Mouse (Mus musculus) MEL (cell line): ENCODE measurements around the gene Trim65. TPM values are rescaled to one million over a fixed set of nuclear protein-coding genes. Genes with fewer than 3 reads are reported as not detected.

ENCODE experiments used
- DNase-seq: peaks from one replicate; pipeline ENCODE4 v3.0.0; 2011; ENCODE audit warnings: low read depth, low spot score
- H3K27ac ChIP-seq: 2 replicates; pipeline ENCODE4 v1.5.1; 2012; ENCODE audit warnings: low read depth, mild to moderate bottlenecking, control low read depth, low read length, moderate library complexity; ENCODE audit not compliant: control insufficient read depth
- H3K27me3 ChIP-seq, 2 experiments: fragments of 150-350 bp in 1 of 2; sonication (generic) in 1 of 2; 2 replicates each; pipeline ENCODE4 v1.6.1; 2012; ENCODE audit warnings: low read length in 2 of 2, mild to moderate bottlenecking in 2 of 2, improper control_type of control experiment in 1 of 2, moderate library complexity in 1 of 2; ENCODE audit not compliant: insufficient read depth in 2 of 2, control insufficient read depth in 1 of 2
- H3K36me3 ChIP-seq, 2 experiments: 2 replicates each; pipeline ENCODE4 v1.6.1; 2012 to 2014; ENCODE audit warnings: low read length in 2 of 2, improper control_type of control experiment in 1 of 2, inconsistent platforms in 1 of 2, mild to moderate bottlenecking in 1 of 2; ENCODE audit not compliant: insufficient read depth in 2 of 2, control insufficient read depth in 1 of 2
- H3K4me1 ChIP-seq, 2 experiments: fragments of 150-350 bp in 1 of 2; sonication (generic) in 1 of 2; 2 replicates each; pipeline ENCODE4 v1.6.1; 2012; ENCODE audit warnings: low read length in 2 of 2, improper control_type of control experiment in 1 of 2, mild to moderate bottlenecking in 1 of 2; ENCODE audit not compliant: insufficient read depth in 2 of 2, control insufficient read depth in 1 of 2
- H3K4me3 ChIP-seq, 2 experiments: fragments of 150-350 bp in 1 of 2; sonication (generic) in 1 of 2; 2 replicates each; pipeline ENCODE4 v1.5.1; 2012; ENCODE audit warnings: low read depth in 2 of 2, low read length in 2 of 2, mild to moderate bottlenecking in 2 of 2, moderate library complexity in 2 of 2, control low read depth in 1 of 2, improper control_type of control experiment in 1 of 2; ENCODE audit not compliant: control insufficient read depth in 1 of 2, insufficient read depth in 1 of 2
- H3K79me2 ChIP-seq: 2 replicates; pipeline ENCODE4 v1.6.1; 2012; ENCODE audit warnings: mild to moderate bottlenecking, low read length, moderate library complexity; ENCODE audit not compliant: control insufficient read depth, poor library complexity, insufficient read depth
- H3K9ac ChIP-seq: 2 replicates; pipeline ENCODE4 v1.6.1; 2012; ENCODE audit warnings: low read depth, mild to moderate bottlenecking, control low read depth, low read length, moderate library complexity; ENCODE audit not compliant: control insufficient read depth, poor library complexity, severe bottlenecking
- H3K9me3 ChIP-seq: fragments of 150-350 bp; sonication (generic); replicated peaks from 2 replicates; pipeline ENCODE4 v1.6.1; 2012; ENCODE audit warnings: mild to moderate bottlenecking, low read length, improper control_type of control experiment, moderate library complexity; ENCODE audit not compliant: insufficient read depth
- CHD1 ChIP-seq: IDR thresholded peaks from 2 replicates; pipeline ENCODE4 v1.6.1; 2012; ENCODE audit warnings: low read depth, mild to moderate bottlenecking, inconsistent platforms, low read length, improper control_type of control experiment
- CHD2 ChIP-seq: IDR thresholded peaks from 2 replicates; pipeline ENCODE4 v1.6.1; 2011; ENCODE audit warnings: low read length, improper control_type of control experiment
- E2F4 ChIP-seq: IDR thresholded peaks from 2 replicates; pipeline ENCODE4 v1.6.1; 2011; ENCODE audit warnings: low read depth, low read length, improper control_type of control experiment, borderline replicate concordance
- HCFC1 ChIP-seq: IDR thresholded peaks from 2 replicates; pipeline ENCODE4 v1.6.1; 2012; ENCODE audit warnings: low read depth, mild to moderate bottlenecking, inconsistent platforms, low read length, improper control_type of control experiment, moderate library complexity
- JUND ChIP-seq: IDR thresholded peaks from 2 replicates; pipeline ENCODE4 v1.6.1; 2011; ENCODE audit warnings: low read depth, mild to moderate bottlenecking, improper control_type of control experiment, low read length
- KAT2A ChIP-seq: conservative IDR thresholded peaks from 2 replicates; pipeline ENCODE4 v1.6.1; 2012; ENCODE audit warnings: low read depth, low read length, improper control_type of control experiment, inconsistent platforms
- MAX ChIP-seq: IDR thresholded peaks from 2 replicates; pipeline ENCODE4 v1.6.1; 2011; ENCODE audit warnings: low read length, improper control_type of control experiment
- MEF2A ChIP-seq: IDR thresholded peaks from 2 replicates; pipeline ENCODE4 v1.6.1; 2014; ENCODE audit warnings: low read depth, mild to moderate bottlenecking, inconsistent platforms, low read length, improper control_type of control experiment; ENCODE audit not compliant: poor library complexity, insufficient replicate concordance, severe bottlenecking; ENCODE audit errors: extremely low read depth
- MXI1 ChIP-seq: IDR thresholded peaks from 2 replicates; pipeline ENCODE4 v1.6.1; 2011; ENCODE audit warnings: mild to moderate bottlenecking, low read depth, low read length, improper control_type of control experiment
- MYB ChIP-seq: IDR thresholded peaks from 2 replicates; pipeline ENCODE4 v1.6.1; 2011; ENCODE audit warnings: mild to moderate bottlenecking, low read depth, low read length, improper control_type of control experiment
- MYC ChIP-seq: IDR thresholded peaks from 2 replicates; pipeline ENCODE4 v1.6.1; 2011; ENCODE audit warnings: low read depth, mild to moderate bottlenecking, low read length, improper control_type of control experiment, moderate library complexity
- POLR2A ChIP-seq, 2 experiments: IDR thresholded peaks; 2 replicates each; pipeline ENCODE4 v1.6.1; 2011 to 2012; ENCODE audit warnings: low read length in 2 of 2, mild to moderate bottlenecking in 2 of 2, control low read depth in 1 of 2, improper control_type of control experiment in 1 of 2, low read depth in 1 of 2, moderate library complexity in 1 of 2; ENCODE audit not compliant: control insufficient read depth in 1 of 2, insufficient read depth in 1 of 2, poor library complexity in 1 of 2
- POLR2AphosphoS2 ChIP-seq: IDR thresholded peaks from 2 replicates; pipeline ENCODE4 v1.6.1; 2011; ENCODE audit warnings: low read length, improper control_type of control experiment
- RAD21 ChIP-seq: IDR thresholded peaks from 2 replicates; pipeline ENCODE4 v1.6.1; 2011; ENCODE audit warnings: mild to moderate bottlenecking, low read depth, low read length, improper control_type of control experiment
- RCOR1 ChIP-seq: IDR thresholded peaks from 2 replicates; pipeline ENCODE4 v1.6.1; 2012; ENCODE audit warnings: low read depth, mild to moderate bottlenecking, inconsistent platforms, low read length, improper control_type of control experiment
- TAL1 ChIP-seq: IDR thresholded peaks from 2 replicates; pipeline ENCODE4 v1.6.1; 2012; ENCODE audit warnings: mild to moderate bottlenecking, inconsistent platforms, low read length, moderate library complexity, mixed read lengths
- UBTF ChIP-seq: IDR thresholded peaks from 2 replicates; pipeline ENCODE4 v1.6.1; 2012; ENCODE audit warnings: low read depth, mild to moderate bottlenecking, inconsistent platforms, low read length, improper control_type of control experiment, moderate library complexity, borderline replicate concordance; ENCODE audit not compliant: insufficient read depth
- USF2 ChIP-seq, 2 experiments: IDR thresholded peaks; 2 replicates each; pipeline ENCODE4 v1.6.1; 2011 to 2012; ENCODE audit warnings: improper control_type of control experiment in 2 of 2, low read length in 2 of 2, borderline replicate concordance in 1 of 2, inconsistent platforms in 1 of 2, low read depth in 1 of 2, mild to moderate bottlenecking in 1 of 2; ENCODE audit not compliant: insufficient read depth in 1 of 2
- ZNF384 ChIP-seq: IDR thresholded peaks from 2 replicates; pipeline ENCODE4 v1.6.1; 2012; ENCODE audit warnings: low read depth, mild to moderate bottlenecking, inconsistent platforms, low read length, improper control_type of control experiment
- polyA plus RNA-seq, 2 experiments: library from polyadenylated mRNA; stranded (reverse) in 1 of 2; unstranded in 1 of 2; fragments of >175 nt in 1 of 2; fragments of >200 nt in 1 of 2; gene quantifications; 2 replicates each; pipeline versions ENCODE4 v1.2.1 to v1.2.4; 2012; ENCODE audit warnings: low replicate concordance in 2 of 2, low read depth in 1 of 2; ENCODE audit not compliant: insufficient read length in 2 of 2, insufficient read depth in 1 of 2, missing spikeins in 1 of 2
- total RNA-seq: library from RNA; depleted of rRNA; stranded (reverse); fragments of 300-350 nt; gene quantifications from 2 replicates; pipeline ENCODE4 v1.2.3, GENCODE M21; 2012

Trim65 gene
- total and polyA plus RNA-seq, 3 experiments = 8.8 to 10.7 TPM; not detected in 1

GRCm38 (mm10) chr11:116161312-116161711, 30.4 kb upstream of the Trim65 start:
- no peak for DNase-seq
- Histone ChIP-seq H3K9me3 (no peaks in the 10 kb centered on the region), H3K36me3 (no peaks in the 10 kb centered on the region), H3K27me3 (no peaks in the 10 kb centered on the region), H3K9ac (no peak overlapping the region), H3K4me3 (no peak overlapping the region), H3K4me1 (no peaks in the 10 kb centered on the region), H3K27ac (no peak overlapping the region), H3K79me2 (no peaks in the 10 kb centered on the region)
- TF ChIP-seq KAT2A (no peak), MYC (no peak), RAD21 (no peak), MYB (no peak), USF2 (IDR thresholded peaks at IDR 0.05; ENCODE audit: borderline replicate concordance in 1 of 2, insufficient read depth in 1 of 2, low read depth in 1 of 2, low read length in 2 of 2) (no peak), POLR2A (IDR thresholded peaks at IDR 0.05; ENCODE audit: control insufficient read depth in 1 of 2, insufficient read depth in 1 of 2, low read depth in 1 of 2, low read length in 2 of 2, poor library complexity in 1 of 2) (no peak), JUND (no peak), POLR2AphosphoS2 (no peak), RCOR1 (no peak), MEF2A (no peak), CHD2 (no peak), ZNF384 (no peak), CHD1 (no peak), E2F4 (no peak)

- no peaks in the 10 kb centered on the region for H3K79me2 ChIP-seq
- no peaks in the 10 kb centered on the region for H3K4me1 ChIP-seq
- H3K4me3 ChIP-seq = no peak overlapping the region
- no peaks in the 10 kb centered on the region for H3K27me3 ChIP-seq
- no peaks in the 10 kb centered on the region for H3K9me3 ChIP-seq
- peaks cover 0 to 4% of the 10 kb centered on the region in 2 experiments; a peak in 1 of 4 replicates for H3K36me3 ChIP-seq
- H3K9ac ChIP-seq = no peak overlapping the region
- DNase-seq = no peak
- H3K27ac ChIP-seq = no peak overlapping the region
- TF ChIP-seq MYC (no peak), MAX (no peak), TAL1 (peak; percentile 17; the same call in 1 of the 2 replicates)
These were observed 20.0 kb upstream of the Trim65 start for GRCm38 (mm10) chr11:116150960-116151359.

- no peak for DNase-seq
- Histone ChIP-seq H3K9ac (no peak overlapping the region), H3K4me1 (no peaks in the 10 kb centered on the region), H3K79me2 (no peaks in the 10 kb centered on the region), H3K27ac (no peak overlapping the region), H3K36me3 (peaks cover 0 to 4% of the 10 kb centered on the region in 2 experiments; a peak in 1 of 4 replicates), H3K27me3 (no peaks in the 10 kb centered on the region), H3K4me3 (no peak overlapping the region), H3K9me3 (no peaks in the 10 kb centered on the region)
- no peak for TF ChIP-seq UBTF
- TF ChIP-seq MXI1 = no peak
- TF ChIP-seq HCFC1 = no peak
These were observed 18.4 kb upstream of the Trim65 start for GRCm38 (mm10) chr11:116149341-116149740.
